Mouse (Mus musculus): ENCODE results near the gene 2410137M14Rik.

DNA sequence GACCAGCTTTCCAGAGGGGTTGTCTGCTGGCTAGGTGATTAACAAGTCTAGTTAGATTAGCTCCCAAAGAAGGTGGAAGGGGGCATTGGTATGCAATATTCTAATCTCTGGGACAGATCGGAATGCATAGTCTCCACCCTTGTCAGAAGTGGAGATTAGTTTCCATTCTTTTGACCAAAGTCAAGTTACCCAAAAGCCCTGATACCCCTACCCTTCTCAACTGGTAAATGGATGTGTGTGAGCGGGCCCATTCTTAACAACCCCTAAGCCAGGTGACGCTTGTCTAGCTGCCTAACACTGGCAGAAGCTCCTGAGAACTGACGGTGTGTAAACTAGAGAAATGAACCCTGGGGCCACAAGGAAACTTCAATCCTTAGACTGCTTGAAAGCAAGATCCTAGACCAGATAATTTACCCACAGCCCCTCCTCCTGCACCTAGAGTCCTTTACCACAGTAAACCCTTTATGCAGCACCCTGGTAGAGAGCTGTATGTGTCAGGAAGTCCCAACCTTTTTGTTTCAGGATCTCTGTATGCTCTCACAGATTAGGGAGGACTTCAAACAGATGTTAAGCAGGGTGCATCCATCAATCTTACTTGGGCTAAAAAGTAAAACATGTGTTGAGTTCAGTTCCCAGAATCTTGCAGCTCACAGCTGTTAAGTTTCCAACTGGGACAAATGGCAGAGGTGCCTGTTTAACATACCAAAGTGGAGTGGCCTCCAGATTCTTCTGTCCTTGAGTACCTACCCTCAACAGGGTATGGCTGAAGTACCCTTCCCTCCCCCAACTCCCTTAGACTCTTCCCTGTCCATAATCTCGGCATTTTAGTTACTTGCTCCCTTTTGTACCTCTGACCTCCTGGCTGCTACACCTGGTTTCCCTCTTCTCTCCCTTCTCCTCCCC lies 1.5 kb upstream of the 2410137M14Rik start:
- no peak for TF ChIP-seq GATA1 (IDR thresholded peaks at IDR 0.05; ENCODE audit: low read length)
- TF ChIP-seq TAL1 (IDR thresholded peaks at IDR 0.05; ENCODE audit: low read length) = no peak
